Mouse (Mus musculus): ENCODE measurements around the gene Ier5.

DNA sequence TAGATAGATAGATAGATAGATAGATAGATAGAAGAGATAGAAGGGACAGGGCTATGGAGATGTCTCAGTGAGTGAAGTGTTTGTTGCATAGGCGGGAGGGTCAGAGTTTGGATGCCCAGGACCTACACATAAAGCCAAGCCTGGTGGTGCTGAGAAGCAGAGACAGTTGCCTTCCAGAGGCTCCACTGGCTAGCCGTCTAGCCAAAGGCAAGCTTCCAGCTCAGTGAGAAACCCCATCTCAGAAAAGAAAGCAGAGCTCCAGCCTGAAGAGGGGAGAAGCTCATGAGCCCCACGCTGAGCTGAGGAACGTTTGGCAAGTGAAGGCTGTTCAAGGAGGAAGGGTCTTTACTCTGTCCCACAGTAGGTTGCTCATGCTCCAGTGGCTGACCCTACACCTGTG, 3.2 kb upstream of the Ier5 start:
- TF ChIP-seq CTCF (IDR thresholded peaks at IDR 0.05; ENCODE audit: low read depth, low read length) (no peak), TAL1 (conservative IDR thresholded peaks at IDR 0.05; ENCODE audit: low read depth, low read length) (no peak)
